Mouse (Mus musculus) monocyte, adult 2 months (primary cell): ENCODE results near the gene Rhoj.
"Not testable (repeated sequence)": the region's sequence is repeated elsewhere in the genome, so short reads cannot be mapped to it uniquely, and the experiment has no call there.

ENCODE experiments used
- DNase-seq, 2 experiments: peaks; one replicate each; pipeline ENCODE4 v3.0.0; 2022; ENCODE audit warnings: low spot score in 2 of 2, low read depth in 1 of 2

Gene Rhoj

GRCm38 (mm10) chr12:75391526-75391925 lies 83.4 kb downstream of the Rhoj start:
- no peak for DNase-seq

- DNase-seq: no peak
Observed at GRCm38 (mm10) chr12:75394011-75394773, 86.1 kb downstream of the Rhoj start.

- DNase-seq: no peak
Observed at GRCm38 (mm10) chr12:75396616-75397015, 88.5 kb downstream of the Rhoj start.

GRCm38 (mm10) chr12:75397077-75397476 lies 89.0 kb downstream of the Rhoj start:
- no peak for DNase-seq

GRCm38 (mm10) chr12:75412964-75413363 lies 104.8 kb downstream of the Rhoj start:
- no peak for DNase-seq

GRCm38 (mm10) chr12:75414991-75415390 lies 106.9 kb downstream of the Rhoj start:
- no peak for DNase-seq

GRCm38 (mm10) chr12:75416681-75417080 lies 108.6 kb downstream of the Rhoj start, which contains the start of gene Gphb5:
Gene Gphb5 (minus strand): TSS chr12:75416781.
- DNase-seq: no peak

- no peak for DNase-seq
Observed at GRCm38 (mm10) chr12:75424359-75424758, 116.2 kb downstream of the Rhoj start.

GRCm38 (mm10) chr12:75424817-75425216 lies 116.7 kb downstream of the Rhoj start:
- DNase-seq: no peak

- no peak for DNase-seq
Observed at GRCm38 (mm10) chr12:75425882-75426281, 117.8 kb downstream of the Rhoj start.

GRCm38 (mm10) chr12:75428719-75429118 lies 120.6 kb downstream of the Rhoj start:
- no peak for DNase-seq

- DNase-seq: no peak
Observed at GRCm38 (mm10) chr12:75429685-75430396, 121.7 kb downstream of the Rhoj start.

- not testable (repeated sequence) for DNase-seq
Observed at GRCm38 (mm10) chr12:75432400-75432799, 124.3 kb downstream of the Rhoj start.

- no peak for DNase-seq
Observed at GRCm38 (mm10) chr12:75446245-75446644, 138.1 kb downstream of the Rhoj start.

- DNase-seq: peak; percentile 42 to 45
Observed at GRCm38 (mm10) chr12:75448921-75449320, 140.8 kb downstream of the Rhoj start.

GRCm38 (mm10) chr12:75449475-75449966 lies 141.4 kb downstream of the Rhoj start:
- no peak for DNase-seq

GRCm38 (mm10) chr12:75450011-75450410 lies 141.9 kb downstream of the Rhoj start:
- no peak for DNase-seq

GRCm38 (mm10) chr12:75450592-75450991 lies 142.5 kb downstream of the Rhoj start:
- no peak for DNase-seq
